Mouse (Mus musculus) G1E (cell line): ENCODE results near the gene Siae. TPM values are rescaled to one million over a fixed set of nuclear protein-coding genes. Genes with fewer than 3 reads are reported as not detected.
A peak's percentile ranks its signal among the peaks of the same experiment; 100 is the strongest.

Experiments used
- ATAC-seq: 2 replicates; pipeline ENCODE4 v1.8.0; 2016; ENCODE audit warnings: mild to moderate bottlenecking; ENCODE audit not compliant: insufficient number of reproducible peaks, poor library complexity, low FRiP score, severe bottlenecking; ENCODE audit errors: extremely low read depth
- DNase-seq: peaks from one replicate; pipeline ENCODE4 v3.0.0; 2012; ENCODE audit warnings: low spot score
- H3K27me3 ChIP-seq: 2 replicates; pipeline ENCODE4 v1.6.1; 2012; ENCODE audit warnings: mild to moderate bottlenecking, low read length, inconsistent platforms; ENCODE audit not compliant: insufficient read depth
- H3K36me3 ChIP-seq: replicated peaks from 2 replicates; pipeline ENCODE3; 2012; ENCODE audit warnings: mild to moderate bottlenecking, inconsistent platforms
- H3K4me1 ChIP-seq: 2 replicates; pipeline ENCODE4 v1.6.1; 2012; ENCODE audit warnings: low read depth, low read length, inconsistent platforms, mixed read lengths; ENCODE audit not compliant: insufficient read depth
- H3K4me3 ChIP-seq: 2 replicates; pipeline ENCODE4 v1.5.1; 2012; ENCODE audit warnings: low read depth, mild to moderate bottlenecking, inconsistent platforms, low read length, moderate library complexity, mixed read lengths
- H3K9me3 ChIP-seq: replicated peaks from 2 replicates; pipeline ENCODE4 v1.6.1; 2012; ENCODE audit warnings: inconsistent platforms
- CTCF ChIP-seq: IDR thresholded peaks from 2 replicates; pipeline ENCODE4 v1.5.1; 2012; ENCODE audit warnings: low read depth, low read length, inconsistent platforms, mixed read lengths
- GATA1 ChIP-seq: IDR thresholded peaks from 2 replicates; pipeline ENCODE4 v1.6.1; 2012; ENCODE audit warnings: borderline replicate concordance, low read length, inconsistent platforms, mixed read lengths
- GATA2 ChIP-seq: IDR thresholded peaks from 2 replicates; pipeline ENCODE4 v1.6.1; 2012; ENCODE audit warnings: low read depth, low read length, inconsistent platforms, borderline replicate concordance
- POLR2AphosphoS5 ChIP-seq: IDR thresholded peaks from 2 replicates; pipeline ENCODE4 v1.6.1; 2012; ENCODE audit warnings: low read depth, low read length, inconsistent platforms; ENCODE audit not compliant: insufficient replicate concordance
- TAL1 ChIP-seq: conservative IDR thresholded peaks from 2 replicates; pipeline ENCODE4 v1.6.1; 2012; ENCODE audit warnings: low read depth, low read length, inconsistent platforms, mixed read lengths
- polyA plus RNA-seq: library from polyadenylated mRNA; stranded (reverse); fragments of >175 nt; gene quantifications from 2 replicates; pipeline ENCODE4 v1.2.3, GENCODE M21; 2012
- total RNA-seq, 2 experiments: library from RNA; stranded (forward) in 1 of 2; stranded (reverse) in 1 of 2; fragments of 200-1000 nt in 1 of 2; fragments of >200 nt in 1 of 2; fragmentation: Nextera tagmentation in 1 of 2; gene quantifications; 2 replicates each; pipeline ENCODE4 v1.2.3; 2014 to 2017

Siae gene
- total RNA-seq (2014; fragmentation: Nextera tagmentation) (98.8 and 107 TPM in 2 replicates), total RNA-seq (2017) (41.7 and 44.5 TPM in 2 replicates), polyA plus RNA-seq (1.3 and 1.9 TPM in 2 replicates)

DNA sequence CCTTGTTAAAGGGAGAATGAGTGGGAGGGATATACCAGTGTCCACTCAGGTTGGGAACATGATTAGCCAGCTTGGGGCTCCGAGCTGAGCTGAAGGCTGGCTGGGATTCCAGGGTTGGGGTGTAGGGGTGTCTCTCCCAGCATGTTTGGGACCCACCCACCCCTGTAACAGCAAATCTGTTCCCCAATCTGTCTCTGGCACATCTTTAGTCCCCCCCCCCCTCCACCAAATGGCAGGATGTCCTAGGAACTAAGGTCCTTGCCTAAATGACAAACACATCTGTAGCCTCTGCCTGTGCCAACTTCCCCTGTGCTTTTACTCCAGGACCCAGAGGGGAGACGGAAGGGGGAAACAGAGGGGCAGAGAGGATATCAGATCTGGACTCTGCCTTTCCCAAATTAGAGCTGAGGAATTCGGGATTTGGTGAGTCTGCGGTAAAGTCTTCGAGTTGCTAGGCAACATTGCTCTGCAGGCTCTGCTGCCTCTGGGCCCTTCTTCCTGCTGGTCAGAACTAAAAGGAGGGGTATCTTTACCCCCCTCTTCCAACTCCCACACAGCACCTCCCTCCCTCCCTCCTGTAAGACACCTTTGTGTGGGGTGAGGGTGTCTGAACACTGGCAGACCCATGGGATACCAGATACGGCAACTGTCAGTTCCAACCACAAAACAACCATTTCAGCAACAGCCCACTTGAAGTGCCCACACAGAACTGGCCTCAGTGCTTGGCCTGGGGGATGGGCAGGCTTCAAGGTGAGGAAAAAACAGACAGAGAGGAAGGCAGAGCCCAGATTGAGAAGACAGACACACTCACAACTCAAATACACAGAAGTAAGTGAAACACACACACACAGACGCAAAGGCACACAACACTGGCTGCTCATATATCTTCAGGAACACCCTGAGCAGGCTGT, at the start of gene Siae:
Gene Siae (plus strand): TSS at position 861 of the 911 bp plus-strand sequence.
- Histone ChIP-seq H3K4me3 (peak within 1 kb of the TSS; percentile 50; the same call in 1 of the 2 replicates), H3K9me3 (no peaks in the 10 kb centered on the region), H3K4me1 (peaks cover 77% of the 10 kb centered on the region), H3K36me3 (peaks cover 5% of the 10 kb centered on the region), H3K27me3 (no peaks in the 10 kb centered on the region)
- no peak for TF ChIP-seq POLR2AphosphoS5
- no peak for TF ChIP-seq CTCF
- TF ChIP-seq GATA1: no peak
- no peak for TF ChIP-seq TAL1
- ATAC-seq (0 out of 2 replicates have a peak, but pooled peaks have one; percentile 4), DNase-seq (no peak)

GRCm38 (mm10) chr9:37506023-37506422, 49.5 kb upstream of the Siae start:
- no peak for ATAC-seq

DNA sequence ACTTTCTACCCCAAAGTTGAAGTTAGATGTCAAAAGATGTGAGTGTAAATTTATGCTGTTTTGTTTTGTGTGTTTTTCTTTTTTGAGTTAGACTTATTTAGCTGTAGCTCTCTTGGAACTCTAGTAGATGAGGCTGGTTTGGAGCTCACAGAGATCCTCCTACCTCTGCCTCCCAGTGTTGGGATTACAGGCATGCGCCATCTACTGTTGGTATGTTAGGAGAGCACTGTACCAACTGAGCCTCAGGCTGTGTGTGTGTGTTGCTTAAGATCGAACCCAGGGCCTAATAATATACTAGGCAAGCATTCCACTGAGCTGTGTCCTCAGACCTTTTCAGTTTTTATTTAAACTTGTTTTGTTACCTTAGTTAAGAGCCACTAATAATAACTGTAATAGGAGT, 43.4 kb upstream of the Siae start:
- peak; percentile 46; the same call in 1 of the 2 replicates for ATAC-seq
- H3K27me3 ChIP-seq: no peaks in the 10 kb centered on the region
- no peak overlapping the region for H3K4me3 ChIP-seq
- peaks cover 33% of the 10 kb centered on the region for H3K4me1 ChIP-seq
- DNase-seq: no peak
- no peaks in the 10 kb centered on the region; the same call in 1 of the 2 replicates for H3K9me3 ChIP-seq
- H3K36me3 ChIP-seq: peaks cover 21% of the 10 kb centered on the region
- TF ChIP-seq CTCF (no peak), POLR2AphosphoS5 (no peak), GATA2 (no peak), GATA1 (no peak), TAL1 (no peak)

More at GRCm38 (mm10) chr9:37506023-37506422, 49.5 kb upstream of the Siae start:
- Histone ChIP-seq H3K4me3 (no peak overlapping the region), H3K36me3 (peaks cover 32% of the 10 kb centered on the region), H3K4me1 (peaks cover 8% of the 10 kb centered on the region), H3K9me3 (no peaks in the 10 kb centered on the region), H3K27me3 (no peaks in the 10 kb centered on the region)
- TF ChIP-seq TAL1 (no peak), GATA1 (no peak)
- DNase-seq: no peak

DNA sequence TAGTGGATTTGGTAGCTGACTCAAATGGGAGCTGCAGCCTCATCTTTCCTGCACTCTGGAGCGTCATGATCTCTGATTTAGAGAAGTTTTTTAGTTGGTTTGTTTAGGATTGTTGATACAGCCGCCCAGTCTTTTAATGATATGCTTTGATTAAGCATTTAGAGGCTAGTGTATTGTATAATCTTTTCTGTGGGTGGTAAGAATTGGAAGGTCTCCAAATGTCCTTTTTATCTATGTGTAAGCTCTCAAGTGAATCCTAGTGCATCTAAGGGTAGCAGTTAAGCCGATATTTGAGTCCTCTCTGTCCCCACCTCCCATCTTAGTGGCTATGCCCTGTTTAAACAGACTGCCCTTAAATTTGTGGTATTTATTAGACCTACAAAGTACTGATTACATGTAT, 41.0 kb upstream of the Siae start:
- Histone ChIP-seq H3K27me3 (no peaks in the 10 kb centered on the region), H3K4me3 (no peak overlapping the region), H3K4me1 (peaks cover 50% of the 10 kb centered on the region), H3K36me3 (peaks cover 20% of the 10 kb centered on the region), H3K9me3 (no peaks in the 10 kb centered on the region; the same call in 1 of the 2 replicates)
- TF ChIP-seq CTCF: no peak
- no peak for TF ChIP-seq POLR2AphosphoS5
- TF ChIP-seq TAL1: no peak
- TF ChIP-seq GATA1: no peak
- no peak for TF ChIP-seq GATA2
- no peak for ATAC-seq
- no peak for DNase-seq

GRCm38 (mm10) chr9:37517467-37517866, 38.0 kb upstream of the Siae start:
- DNase-seq (no peak), ATAC-seq (peak; percentile 91)
- Histone ChIP-seq H3K4me1 (peaks cover 47% of the 10 kb centered on the region), H3K4me3 (no peak overlapping the region; the same call in 1 of the 2 replicates), H3K36me3 (peaks cover 42% of the 10 kb centered on the region), H3K9me3 (no peaks in the 10 kb centered on the region), H3K27me3 (no peaks in the 10 kb centered on the region)
- TF ChIP-seq GATA2 (no peak), GATA1 (no peak), TAL1 (peak; percentile 96)

GRCm38 (mm10) chr9:37518991-37519390, 36.5 kb upstream of the Siae start:
- H3K4me1 ChIP-seq: peaks cover 47% of the 10 kb centered on the region
- TF ChIP-seq GATA1 (no peak), POLR2AphosphoS5 (no peak), GATA2 (no peak), TAL1 (no peak), CTCF (no peak)
- H3K4me3 ChIP-seq: no peak overlapping the region
- no peak for ATAC-seq
- DNase-seq: no peak
- H3K27me3 ChIP-seq: no peaks in the 10 kb centered on the region
- peaks cover 49% of the 10 kb centered on the region for H3K36me3 ChIP-seq
- no peaks in the 10 kb centered on the region for H3K9me3 ChIP-seq
